Mouse (Mus musculus) urinary bladder, postnatal 36 days (tissue): ENCODE results near the gene 5330417C22Rik.
A peak's percentile ranks its signal among the peaks of the same experiment; 100 is the strongest.

Experiments
- DNase-seq, 2 experiments: peaks; one replicate each; pipeline ENCODE4 v3.0.0; 2022; ENCODE audit warnings: low spot score in 2 of 2, mixed read lengths in 1 of 2

5330417C22Rik gene

GRCm38 (mm10) chr3:108466425-108466824, 69.9 kb downstream of the 5330417C22Rik start:
- peak; percentile 29 to 49 for DNase-seq

- DNase-seq, result peak; percentile 44 to 48
These were observed 77.5 kb downstream of the 5330417C22Rik start for GRCm38 (mm10) chr3:108458866-108459265.

GRCm38 (mm10) chr3:108458380-108458779, 78.0 kb downstream of the 5330417C22Rik start:
- DNase-seq, result peak; percentile 12 to 25

GRCm38 (mm10) chr3:108454172-108454571, 82.2 kb downstream of the 5330417C22Rik start:
- DNase-seq, result no peak

- no peak for DNase-seq
These were observed 84.4 kb downstream of the 5330417C22Rik start for GRCm38 (mm10) chr3:108451969-108452368.

GRCm38 (mm10) chr3:108445366-108445705, 91.0 kb downstream of the 5330417C22Rik start:
- no peak for DNase-seq

- DNase-seq, result peak; percentile 82 to 91
These were observed 91.5 kb downstream of the 5330417C22Rik start, which contains the start of gene Sars for GRCm38 (mm10) chr3:108444698-108445365. Gene Sars (minus strand): TSS chr3:108445209.

GRCm38 (mm10) chr3:108444029-108444428, 92.3 kb downstream of the 5330417C22Rik start:
- peak; percentile 20 to 48 for DNase-seq

GRCm38 (mm10) chr3:108436380-108436714, 100.0 kb downstream of the 5330417C22Rik start:
- no peak for DNase-seq

GRCm38 (mm10) chr3:108435701-108436379, 100.5 kb downstream of the 5330417C22Rik start:
- no peak for DNase-seq

GRCm38 (mm10) chr3:108433881-108434495, 102.3 kb downstream of the 5330417C22Rik start:
- no peak for DNase-seq

GRCm38 (mm10) chr3:108433188-108433880, 103.0 kb downstream of the 5330417C22Rik start:
- no peak for DNase-seq

GRCm38 (mm10) chr3:108432542-108433187, 103.7 kb downstream of the 5330417C22Rik start:
- DNase-seq, result no peak

GRCm38 (mm10) chr3:108425624-108426018, 110.7 kb downstream of the 5330417C22Rik start:
- no peak for DNase-seq

- DNase-seq, result no peak
These were observed 111.3 kb downstream of the 5330417C22Rik start for GRCm38 (mm10) chr3:108424944-108425623.

GRCm38 (mm10) chr3:108423844-108424801, 112.2 kb downstream of the 5330417C22Rik start:
- peak; percentile 48 to 54 for DNase-seq

- DNase-seq, result no peak
These were observed 113.3 kb downstream of the 5330417C22Rik start for GRCm38 (mm10) chr3:108423006-108423405.

GRCm38 (mm10) chr3:108415831-108416223, 120.5 kb downstream of the 5330417C22Rik start:
- DNase-seq, result peak; percentile 46 to 67

GRCm38 (mm10) chr3:108414857-108415830, 121.2 kb downstream of the 5330417C22Rik start, which contains the start of gene Celsr2:
Gene Celsr2 (minus strand): TSS chr3:108415552.
- no peak for DNase-seq
